Mouse (Mus musculus) left cerebral cortex, adult 11 months (tissue): ENCODE results near the gene Olfr725.

Experiments used
- DNase-seq: peaks from one replicate; pipeline ENCODE4 v3.0.0; 2022; ENCODE audit warnings: low spot score

The Olfr725 gene

GRCm38 (mm10) chr14:50040275-50040674 lies at the start of gene Olfr725:
Gene Olfr725, minus strand, starts transcription at chr14:50040375.
- no peak for DNase-seq

GRCm38 (mm10) chr14:50062733-50063104 lies 22.5 kb upstream of the Olfr725 start:
- DNase-seq, result no peak

GRCm38 (mm10) chr14:50061955-50062732 lies 22.0 kb upstream of the Olfr725 start:
- DNase-seq, result peak; percentile 26

GRCm38 (mm10) chr14:50061590-50061954 lies 21.4 kb upstream of the Olfr725 start:
- DNase-seq, result no peak

- DNase-seq, result no peak
Observed at GRCm38 (mm10) chr14:50061179-50061578, 21.0 kb upstream of the Olfr725 start.

- DNase-seq, result no peak
Observed at GRCm38 (mm10) chr14:50032041-50032440, 8.1 kb downstream of the Olfr725 start.

GRCm38 (mm10) chr14:50031356-50031755 lies 8.8 kb downstream of the Olfr725 start:
- DNase-seq, result no peak

GRCm38 (mm10) chr14:50026371-50026770 lies 13.8 kb downstream of the Olfr725 start:
- no peak for DNase-seq
